Mouse (Mus musculus): ENCODE results near the gene Spag6l.
"Not testable (repeated sequence)": the region's sequence is repeated elsewhere in the genome, so short reads cannot be mapped to it uniquely, and the experiment has no call there.

Gene Spag6l

DNA sequence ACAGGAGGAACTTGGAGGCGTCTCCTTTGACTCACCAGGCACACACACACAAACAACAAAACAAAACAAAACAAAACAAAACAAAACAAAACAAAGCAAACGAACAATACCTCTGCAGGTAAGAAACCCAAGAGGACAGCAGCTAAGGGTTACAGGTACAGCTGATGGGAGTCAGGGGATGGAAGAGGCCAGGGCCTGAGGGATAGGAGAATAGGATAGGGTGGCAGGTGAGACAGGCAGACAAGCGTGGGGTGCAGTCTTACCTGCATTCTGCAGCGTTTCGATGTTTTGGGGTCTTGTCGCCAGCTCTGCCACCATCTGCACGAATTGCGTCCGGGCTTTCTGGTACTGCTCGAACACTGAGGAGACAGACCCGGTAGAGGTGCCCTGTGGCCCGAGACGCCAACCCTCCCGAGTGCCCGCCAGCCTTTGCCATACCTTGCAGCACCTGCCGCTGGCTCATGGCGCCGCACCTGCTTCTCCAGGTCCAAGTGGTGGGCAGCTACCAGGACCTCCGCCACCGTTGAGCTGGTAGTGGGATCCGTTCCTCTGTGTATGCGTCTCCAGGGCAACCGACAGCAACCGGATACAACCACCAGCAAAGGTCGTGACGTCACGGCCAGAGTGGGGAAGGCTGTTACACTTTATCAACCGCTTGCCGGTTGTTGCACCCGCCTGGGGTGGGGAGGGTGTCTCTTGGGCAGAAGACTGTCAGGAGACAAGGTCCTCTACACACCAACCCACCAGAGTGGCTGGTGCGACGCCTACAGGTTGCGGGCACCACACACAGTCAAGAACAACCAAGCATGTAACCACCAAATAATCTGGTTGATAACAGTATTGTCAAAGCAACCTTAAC, at the start of gene Spag6l:
Gene Spag6l (minus strand): TSS at position 700 of the 859 bp plus-strand sequence.
- DNase-seq (ENCODE audit: low spot score) = peak; percentile 46

DNA sequence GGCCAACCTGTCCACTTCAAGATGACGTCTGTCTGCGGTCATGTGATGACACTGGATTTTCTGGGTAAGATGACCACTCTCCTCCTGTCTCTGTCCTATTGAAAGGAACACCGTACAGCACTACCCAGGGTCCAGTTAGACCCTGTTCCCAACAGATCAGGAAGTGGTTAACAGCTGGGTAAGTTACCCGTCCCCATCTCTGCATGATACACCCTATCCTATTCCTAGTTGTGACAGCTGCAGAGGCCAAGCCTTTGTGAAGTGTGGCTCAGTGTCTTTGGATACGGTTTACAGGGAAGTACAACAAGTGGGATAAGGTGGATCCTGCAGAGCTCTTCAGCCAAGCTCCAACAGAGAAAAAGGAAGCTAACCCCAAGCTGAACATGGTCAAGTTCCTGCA, 49.8 kb upstream of the Spag6l start:
- DNase-seq (ENCODE audit: low spot score) = no peak

DNA sequence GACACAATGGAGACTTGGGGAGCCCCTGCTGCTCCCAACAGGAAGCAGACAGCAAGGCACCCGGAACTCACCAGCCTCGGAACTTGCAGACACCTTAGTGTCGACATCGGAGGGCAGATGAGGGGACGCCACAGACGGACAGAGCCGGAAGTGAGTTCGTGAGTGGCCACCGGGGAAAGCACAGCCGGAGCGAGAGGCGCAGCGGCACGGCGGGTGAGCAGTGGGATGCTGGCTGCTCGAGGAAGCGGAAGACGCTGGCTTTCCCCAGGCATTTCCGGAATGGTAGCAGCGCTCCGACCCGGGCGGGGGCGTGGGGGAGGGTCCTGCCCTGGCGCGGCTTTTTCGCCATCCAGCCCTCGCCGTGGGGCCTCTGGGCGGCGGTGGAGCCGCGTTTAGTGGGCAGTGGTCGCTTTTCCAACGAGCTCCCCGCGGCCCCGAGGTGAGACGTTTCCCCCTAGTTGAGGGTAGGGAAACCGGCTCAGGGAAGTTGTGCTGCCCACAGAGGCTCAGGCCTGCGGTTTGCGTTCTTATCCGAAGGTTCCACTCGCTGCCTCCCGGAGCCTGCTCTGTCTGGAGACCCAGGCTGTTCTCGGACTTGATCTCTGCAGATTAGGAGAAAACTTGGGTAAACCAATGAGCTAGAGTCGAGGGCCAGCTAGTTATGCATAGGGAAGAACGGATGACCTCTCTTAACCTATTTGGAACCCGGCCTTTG, 41.5 kb upstream of the Spag6l start, which contains the start of the genes Top3b and Vpreb1:
Gene Top3b (plus strand): TSS at position 120 of the 715 bp plus-strand sequence.
Gene Vpreb1 (minus strand): TSS at position 227 of the 715 bp plus-strand sequence.
- peak; percentile 80 for DNase-seq (ENCODE audit: low spot score)

DNA sequence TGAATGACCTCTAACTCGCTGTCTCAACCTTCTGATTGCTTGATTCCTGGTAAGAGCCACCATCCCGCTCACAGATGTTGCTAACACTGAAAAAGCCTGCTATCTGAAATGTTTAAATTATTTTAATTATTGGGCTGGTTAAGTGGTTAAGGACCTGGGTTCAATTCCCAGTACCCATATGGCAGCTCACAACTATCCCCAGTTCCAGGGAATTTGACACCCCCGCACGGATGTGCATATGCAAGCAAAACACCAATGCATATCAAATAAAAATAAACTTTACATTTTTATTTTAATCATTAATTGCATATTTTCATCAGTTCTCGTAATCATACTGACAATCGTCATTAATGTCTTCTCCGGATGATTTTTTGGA, 41.0 kb upstream of the Spag6l start:
- no peak for DNase-seq (ENCODE audit: low spot score)

DNA sequence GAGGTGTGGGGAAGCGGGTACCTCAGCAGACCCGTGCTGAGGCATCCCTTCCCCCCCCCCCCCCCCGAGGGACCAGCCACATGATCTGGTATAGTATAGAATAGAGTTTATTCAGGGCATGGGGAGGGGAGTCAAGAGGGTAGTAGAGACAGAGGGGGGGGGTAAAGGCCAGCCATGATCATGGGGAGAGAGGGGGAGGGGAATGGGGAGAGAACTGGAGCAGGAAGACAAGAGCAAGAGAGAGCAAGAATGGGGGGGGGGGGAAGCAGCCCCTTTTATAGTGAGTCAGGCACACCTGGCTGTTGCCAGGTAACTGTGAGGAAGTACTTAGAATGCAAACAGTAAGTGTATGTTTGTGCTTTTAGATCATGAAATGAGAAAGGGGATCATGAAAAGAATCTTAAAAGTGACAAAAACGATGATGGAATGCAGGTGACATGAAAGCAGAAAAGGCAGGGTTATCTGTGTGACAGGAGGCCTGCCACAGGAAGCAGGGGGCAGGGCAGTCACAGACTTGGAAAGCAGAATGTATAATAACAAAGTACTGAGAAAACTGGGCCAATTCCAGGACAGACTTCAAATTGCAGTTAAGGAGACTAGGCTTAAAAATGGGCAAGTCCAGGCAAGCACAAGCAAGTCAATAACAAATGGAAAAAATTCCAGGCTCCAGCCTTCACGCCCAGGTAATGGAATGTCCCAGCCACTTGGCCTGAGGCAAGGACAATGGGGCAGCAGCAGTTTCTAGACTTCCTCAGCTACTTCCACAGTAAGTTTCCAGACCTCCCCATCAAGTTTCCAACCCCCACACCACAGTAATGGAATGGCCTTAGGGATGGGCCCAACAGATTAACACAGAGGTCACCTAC, 36.7 kb upstream of the Spag6l start:
- DNase-seq (ENCODE audit: low spot score) = no peak

DNA sequence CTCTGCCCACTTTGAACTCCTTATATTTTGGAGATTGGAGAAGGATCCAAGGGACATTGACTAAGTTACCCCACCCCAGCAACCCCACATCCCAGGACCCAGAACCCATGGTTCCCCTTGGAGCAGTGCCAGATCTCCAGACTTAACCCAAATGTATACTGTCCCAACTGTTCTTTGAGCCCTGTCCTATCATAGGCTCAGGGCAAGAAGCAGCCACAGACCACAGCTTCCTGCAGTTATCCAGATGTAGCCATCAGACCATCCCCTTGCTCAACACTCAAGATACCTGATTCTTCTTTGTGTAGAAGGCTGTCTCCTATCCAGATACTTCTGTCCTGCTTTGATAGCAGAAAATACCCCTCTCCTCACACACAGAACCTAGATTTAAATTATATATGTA, 36.0 kb upstream of the Spag6l start:
- no peak for DNase-seq (ENCODE audit: low spot score)

DNA sequence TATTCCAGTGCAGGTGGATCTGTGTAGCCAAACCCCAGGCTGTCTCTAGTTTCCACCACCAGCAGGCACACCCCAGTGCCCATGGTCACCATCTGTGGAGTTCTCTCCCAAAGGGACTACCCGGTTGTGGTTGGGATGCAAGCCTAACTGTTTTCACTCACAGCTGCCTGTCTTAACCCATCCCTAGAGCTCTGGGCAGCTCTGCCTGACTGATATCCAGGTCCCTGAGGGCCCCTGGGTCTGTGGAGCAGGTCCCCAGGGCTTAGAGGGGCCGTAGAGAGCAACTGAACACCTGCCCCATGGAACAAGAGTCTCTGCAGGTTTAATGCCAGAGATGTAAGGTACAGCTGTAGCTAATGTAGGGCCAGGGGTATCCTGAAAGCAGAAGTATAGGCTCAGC, 34.7 kb upstream of the Spag6l start, which contains the start of gene Igll1:
Gene Igll1 (minus strand): TSS at position 8 of the 400 bp plus-strand sequence.
- no peak for DNase-seq (ENCODE audit: low spot score)

DNA sequence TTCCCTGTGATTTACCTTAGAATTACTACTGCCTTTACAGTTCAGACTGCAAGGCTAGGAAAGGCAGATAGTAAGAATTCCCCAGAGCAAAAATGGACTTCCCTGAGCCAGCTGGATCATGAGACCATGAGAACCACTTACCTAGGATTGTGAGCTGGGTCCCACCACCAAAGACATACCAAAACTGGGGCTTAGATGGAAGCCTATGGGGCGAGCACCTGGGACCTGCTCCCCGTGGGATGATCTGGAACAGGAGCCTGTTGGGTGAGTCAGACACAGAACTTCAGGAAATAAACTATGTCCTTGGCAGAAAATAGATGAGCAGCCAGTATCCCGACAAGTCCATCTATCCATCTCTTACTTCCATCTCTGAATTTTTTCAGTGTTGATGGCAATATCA, 33.0 kb upstream of the Spag6l start:
- DNase-seq (ENCODE audit: low spot score) = no peak

DNA sequence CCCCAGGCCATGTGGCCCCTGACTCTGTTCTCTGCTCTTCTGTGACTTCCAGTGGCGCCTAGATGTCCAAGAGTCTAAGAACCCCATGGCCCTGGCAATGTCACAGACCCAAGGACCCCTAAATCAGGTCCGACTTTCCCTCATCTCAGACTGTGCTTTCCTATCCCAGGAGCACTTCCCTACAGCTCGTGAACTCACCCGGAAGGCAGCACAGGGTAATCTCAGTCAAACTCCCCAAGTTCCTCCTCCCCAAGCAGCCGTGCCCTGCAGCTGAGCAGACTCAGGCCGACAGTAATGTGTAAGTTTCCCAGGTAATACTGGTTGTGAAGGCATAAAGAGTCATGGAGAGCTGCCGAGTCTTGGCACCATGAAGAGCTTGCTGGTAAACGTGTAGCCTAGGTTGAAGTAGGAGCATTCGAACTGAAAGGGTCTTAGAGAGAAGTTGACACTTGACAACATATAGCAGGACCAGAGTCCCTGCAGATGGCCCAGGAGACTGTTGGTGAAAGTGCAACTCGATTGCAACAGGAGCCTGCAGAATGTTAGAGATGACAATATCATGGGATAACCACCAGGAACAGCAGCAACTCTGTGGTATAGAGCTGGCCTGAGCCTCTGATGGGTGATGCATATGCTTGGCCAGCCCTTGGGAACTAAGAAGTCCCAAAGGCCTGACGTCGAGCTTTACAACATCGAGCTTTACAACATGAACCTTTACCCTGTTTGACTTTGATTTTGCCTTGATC, 27.6 kb upstream of the Spag6l start:
- no peak for DNase-seq (ENCODE audit: low spot score)

DNA sequence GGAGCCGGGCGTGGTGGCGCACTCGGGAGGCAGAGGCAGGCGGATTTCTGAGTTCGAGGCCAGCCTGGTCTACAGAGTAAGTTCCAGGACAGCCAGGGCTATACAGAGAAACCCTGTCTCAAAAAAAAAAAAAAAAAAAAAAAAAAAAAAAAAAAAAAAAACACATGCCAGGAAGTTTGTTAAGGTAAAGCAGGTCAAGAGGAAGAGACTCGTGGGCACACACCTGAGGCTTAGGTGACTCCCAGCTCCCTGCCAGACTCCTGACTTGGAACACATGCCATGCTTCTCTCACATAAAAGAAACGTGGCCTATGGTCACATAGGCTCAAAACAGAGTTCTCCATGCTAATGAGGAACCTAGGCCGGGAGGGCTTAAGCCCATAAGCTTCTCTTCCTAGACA, 26.8 kb upstream of the Spag6l start:
- DNase-seq (ENCODE audit: low spot score) = not testable (repeated sequence)

DNA sequence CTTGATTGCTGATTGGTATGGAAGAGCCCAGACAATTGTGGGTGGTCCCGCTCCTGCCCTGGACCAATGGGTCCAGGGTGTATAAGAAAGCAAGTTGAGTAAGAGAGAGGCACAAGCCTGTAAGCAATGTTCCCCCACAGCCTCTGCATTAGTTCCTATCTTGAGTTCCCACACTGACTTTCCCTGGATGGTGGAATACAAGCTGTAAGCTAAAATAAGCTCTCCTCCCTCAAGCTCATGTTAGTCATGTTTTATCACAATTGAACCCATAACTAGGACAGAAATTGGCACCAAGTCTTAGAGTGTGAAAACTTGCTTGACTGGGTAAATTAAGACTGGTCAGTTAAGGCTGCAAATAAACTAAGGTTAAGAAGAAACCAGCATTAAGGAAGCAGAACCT, 26.3 kb upstream of the Spag6l start:
- no peak for DNase-seq (ENCODE audit: low spot score)

DNA sequence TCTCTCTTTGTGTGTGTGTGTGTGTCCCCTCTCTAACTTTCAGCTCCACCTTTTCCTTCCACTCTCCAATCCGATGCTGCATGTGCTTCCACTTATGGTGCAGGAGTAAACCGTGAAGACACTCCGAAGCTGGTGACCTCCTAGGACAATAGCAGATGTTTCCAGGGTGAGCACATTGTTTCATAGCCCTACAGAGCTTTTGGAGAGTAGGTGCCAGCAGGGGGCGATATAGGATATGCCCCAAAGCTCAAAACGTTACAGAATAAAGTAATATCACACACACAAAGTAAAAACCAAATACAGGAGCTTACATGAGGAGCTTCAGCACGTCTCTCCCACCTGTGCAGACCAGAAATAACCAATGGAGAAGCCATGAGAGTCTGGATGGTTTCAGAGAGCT, 25.6 kb upstream of the Spag6l start:
- DNase-seq (ENCODE audit: low spot score) = peak; percentile 23

DNA sequence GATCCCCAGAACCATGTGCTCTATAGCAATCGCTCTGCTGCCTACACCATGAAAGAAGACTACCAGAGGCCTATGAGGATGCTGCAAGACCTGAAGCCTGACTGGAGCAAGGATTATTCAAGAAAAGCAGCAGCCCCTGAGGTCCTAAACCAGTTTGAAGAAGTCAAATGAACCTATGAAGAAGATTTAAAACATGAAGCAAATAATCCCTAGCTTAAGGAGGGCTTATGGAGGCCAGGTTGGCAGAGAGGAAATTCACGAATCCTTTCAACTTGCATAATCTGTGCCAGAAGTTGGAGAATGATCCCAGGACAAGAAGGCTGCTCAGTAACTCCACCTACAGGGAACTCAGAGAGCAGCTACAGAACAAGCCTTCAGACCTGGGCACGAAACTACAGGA, 23.2 kb upstream of the Spag6l start:
- no peak for DNase-seq (ENCODE audit: low spot score)

DNA sequence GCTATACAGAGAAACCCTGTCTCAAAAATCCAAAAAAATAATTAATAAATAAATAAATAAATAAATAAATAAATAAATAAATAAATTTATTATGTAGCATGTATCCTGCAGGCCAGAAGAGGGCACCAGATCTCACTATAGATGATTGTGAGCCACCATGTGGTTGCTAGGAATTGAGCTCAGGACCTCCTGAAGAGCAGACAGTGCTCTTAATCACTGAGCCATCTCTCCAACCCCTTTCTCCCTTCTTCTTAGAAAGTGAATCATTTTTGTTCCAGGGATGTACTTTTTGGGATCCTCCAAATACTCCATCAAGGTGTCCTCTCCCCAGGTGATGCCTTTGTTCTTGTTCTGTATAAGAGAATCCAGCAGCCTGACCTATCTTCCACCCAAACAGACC, 19.9 kb upstream of the Spag6l start:
- no peak for DNase-seq (ENCODE audit: low spot score)

DNA sequence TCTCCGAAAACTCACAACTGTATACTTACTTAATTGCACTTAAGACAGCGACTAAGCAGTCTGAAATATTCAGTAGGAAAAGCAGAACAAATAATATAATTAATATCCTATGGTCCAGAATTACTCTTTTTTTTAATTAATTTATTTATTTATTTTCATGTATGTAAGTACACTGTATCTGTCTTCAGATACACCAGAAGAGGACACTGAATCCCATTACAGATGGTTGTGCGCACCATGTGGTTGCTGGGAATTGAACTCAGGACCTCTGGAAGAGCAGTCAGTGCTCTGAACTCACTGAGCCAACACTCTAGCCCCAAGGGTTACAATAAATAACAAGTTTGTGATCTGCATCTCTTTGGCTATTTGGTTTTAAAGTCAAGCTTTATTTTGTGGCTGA, 415 bp upstream of the Spag6l start:
- no peak for DNase-seq (ENCODE audit: low spot score)

DNA sequence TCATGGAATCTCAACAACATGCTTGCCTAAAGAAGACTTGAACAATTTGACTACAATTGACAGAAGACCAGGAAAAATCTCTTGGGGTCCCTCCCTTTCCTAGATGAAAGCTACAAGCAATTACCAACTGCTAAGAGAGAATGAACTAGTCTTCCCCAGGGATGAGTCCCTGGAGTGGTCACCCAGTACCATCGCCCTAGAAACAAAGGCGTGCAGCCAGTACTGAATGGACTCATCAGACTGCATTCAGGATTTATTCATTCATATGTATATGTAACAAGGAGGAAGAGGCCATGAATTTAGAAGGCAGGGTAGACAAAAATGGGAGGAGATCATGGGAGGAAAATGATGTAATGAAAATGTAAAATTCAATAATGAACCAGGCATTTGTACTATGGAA, 3.0 kb downstream of the Spag6l start:
- no peak for DNase-seq (ENCODE audit: low spot score)

DNA sequence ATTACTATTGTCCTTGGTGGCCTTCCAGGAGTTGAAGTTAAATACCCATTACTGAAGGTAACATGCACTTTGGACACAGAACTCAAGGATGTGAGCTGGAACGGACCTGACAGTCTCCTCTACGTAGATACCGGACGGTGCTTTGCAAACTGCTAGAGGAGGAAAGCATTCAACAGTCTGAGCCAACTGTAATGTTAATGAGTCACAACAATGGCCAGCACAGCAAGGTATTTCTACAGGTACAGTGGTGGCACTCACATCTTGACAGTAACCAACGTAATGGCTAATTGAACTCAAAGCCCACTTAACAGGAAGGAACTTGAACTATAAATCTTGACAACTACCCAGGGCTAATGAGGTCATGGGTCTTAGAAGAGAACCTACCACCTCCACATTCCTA, 3.8 kb downstream of the Spag6l start:
- DNase-seq (ENCODE audit: low spot score) = no peak

DNA sequence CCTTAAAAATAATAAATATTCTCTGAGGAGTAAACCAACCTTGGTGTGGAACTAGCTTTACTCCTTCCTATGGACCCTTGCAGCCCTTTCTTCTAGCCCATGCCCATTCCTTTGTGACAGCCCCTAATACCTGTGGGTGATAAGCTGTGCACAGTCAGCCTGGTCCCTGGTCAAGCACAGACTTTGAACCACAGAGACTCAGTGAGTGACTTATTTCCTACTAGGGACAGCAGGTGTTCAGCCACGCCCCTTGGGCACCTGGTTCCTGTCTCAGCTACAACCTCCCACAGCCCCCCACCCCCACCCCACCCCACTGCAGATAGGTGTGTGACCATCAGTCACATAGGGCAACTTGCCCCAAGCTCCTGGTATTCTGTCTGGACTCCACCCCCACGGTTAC, 22.9 kb downstream of the Spag6l start:
- no peak for DNase-seq (ENCODE audit: low spot score)

All from spleen, adult 12 weeks (tissue).